Mouse (Mus musculus): ENCODE results near the gene Olfr70.

DNA sequence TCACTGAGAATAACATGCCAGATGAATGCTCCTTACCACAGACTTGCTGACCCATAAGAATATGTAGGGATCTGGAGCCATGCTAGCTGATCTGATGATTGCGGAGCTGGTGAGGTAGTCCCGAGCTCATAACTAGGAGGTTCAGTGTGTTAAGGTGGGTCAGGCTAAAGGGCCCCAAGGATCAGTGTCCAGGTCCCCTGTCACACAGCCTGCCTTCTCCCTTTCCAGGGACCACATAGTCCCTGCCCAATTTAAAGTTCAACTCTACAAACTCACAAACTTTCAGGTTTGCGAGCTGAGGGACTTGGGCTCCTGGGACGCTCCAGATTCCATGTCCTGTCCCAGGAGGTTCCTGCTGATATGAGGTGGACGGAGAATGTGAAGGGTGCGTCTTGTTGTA lies at the start of gene Olfr70:
- TF ChIP-seq CTCF (IDR thresholded peaks at IDR 0.05; ENCODE audit: extremely low read depth, insufficient read length, insufficient replicate concordance, low read depth, low read length) (no peak), POLR2A (IDR thresholded peaks at IDR 0.05; ENCODE audit: low read depth, low read length) (no peak)

All from small intestine, adult 2 months (tissue).